Mouse (Mus musculus): Measurements from ENCODE around the gene Utrn. TPM values are rescaled to one million over a fixed set of nuclear protein-coding genes. Genes with fewer than 3 reads are reported as not detected.

Gene Utrn
- polyA plus RNA-seq, 1 experiment from 2014 or later, result 17.6 TPM

GRCm38 (mm10) chr10:12878661-12879312 is 9.6 kb upstream of the Utrn start:
- Histone ChIP-seq H3K4me2 (ENCODE audit: low read length) (peak overlapping the region; percentile 23; the same call in 1 of the 2 replicates), H3K36me3 (ENCODE audit: control insufficient read depth, insufficient read depth, low read length) (no peaks in the 10 kb centered on the region), H3K4me1 (ENCODE audit: control insufficient read depth, insufficient read depth, low read length) (no peaks in the 10 kb centered on the region), H3K27ac (ENCODE audit: low read length) (no peak overlapping the region), H3K9me3 (replicated peaks; ENCODE audit: control insufficient read depth, low read length, poor library complexity, severe bottlenecking) (no peaks in the 10 kb centered on the region), H3K4me3 (ENCODE audit: low read depth, low read length) (no peak overlapping the region), H3K9ac (ENCODE audit: low read depth, low read length) (0 out of 2 replicates have a peak overlapping the region, but pooled peaks have one; percentile 10), H3K27me3 (ENCODE audit: control insufficient read depth, insufficient read depth, low read depth, low read length) (no peaks in the 10 kb centered on the region)
- ATAC-seq, result peak; percentile 62; the same call in 1 of the 2 replicates
- 6% methylated on average over 14 of the region's 14 CpGs for WGBS

DNA sequence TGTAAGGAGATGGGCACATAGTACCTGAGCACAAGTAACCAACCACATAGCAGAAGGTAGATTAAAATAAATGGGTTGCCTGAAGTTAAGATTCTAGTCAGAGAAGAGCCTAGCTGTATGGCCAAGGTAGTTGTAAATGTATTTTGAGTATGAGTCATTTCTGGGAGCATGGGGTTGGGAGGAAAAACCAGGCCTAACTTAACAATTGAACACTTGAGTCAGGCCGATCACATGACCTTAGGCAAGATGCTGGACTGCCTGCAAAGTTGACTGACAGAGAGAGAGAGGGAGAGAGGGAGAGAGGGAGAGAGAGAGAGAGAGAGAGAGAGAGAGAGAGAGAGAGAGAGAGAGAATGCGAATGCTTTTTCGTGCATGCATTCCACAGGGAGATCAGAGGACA is 7.3 kb upstream of the Utrn start:
- H3K9ac ChIP-seq (ENCODE audit: low read depth, low read length), result no peak overlapping the region
- no peaks in the 10 kb centered on the region for H3K36me3 ChIP-seq (ENCODE audit: control insufficient read depth, insufficient read depth, low read length)
- no peaks in the 10 kb centered on the region for H3K9me3 ChIP-seq (replicated peaks; ENCODE audit: control insufficient read depth, low read length, poor library complexity, severe bottlenecking)
- no peak overlapping the region for H3K27ac ChIP-seq (ENCODE audit: low read length)
- no peaks in the 10 kb centered on the region for H3K27me3 ChIP-seq (ENCODE audit: control insufficient read depth, insufficient read depth, low read depth, low read length)
- 81% methylated on average over 3 of the region's 3 CpGs for WGBS
- no peak overlapping the region for H3K4me2 ChIP-seq (ENCODE audit: low read length)
- H3K4me3 ChIP-seq (ENCODE audit: low read depth, low read length), result no peak overlapping the region
- no peak for ATAC-seq
- H3K4me1 ChIP-seq (ENCODE audit: control insufficient read depth, insufficient read depth, low read length), result no peaks in the 10 kb centered on the region

DNA sequence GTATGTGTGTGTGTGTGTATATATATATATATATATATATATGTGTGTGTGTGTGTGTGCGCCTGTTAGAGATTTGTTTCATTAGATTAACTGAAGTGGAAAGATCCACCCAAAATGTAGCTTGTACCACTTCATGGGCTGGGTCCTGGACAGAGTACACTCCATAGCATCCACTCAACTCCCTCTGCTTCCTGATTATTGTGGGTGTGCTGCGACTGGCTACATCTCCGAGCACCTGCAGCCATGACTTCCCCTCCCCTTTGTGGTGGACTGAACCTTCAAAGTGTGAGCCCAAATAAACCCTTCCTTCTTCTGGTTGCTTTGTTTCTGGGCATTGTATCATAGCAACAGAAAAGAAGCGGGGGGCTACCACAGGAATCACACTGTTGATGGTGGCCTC is 6.2 kb upstream of the Utrn start:
- Histone ChIP-seq H3K9me3 (replicated peaks; ENCODE audit: control insufficient read depth, low read length, poor library complexity, severe bottlenecking) (no peaks in the 10 kb centered on the region), H3K27me3 (ENCODE audit: control insufficient read depth, insufficient read depth, low read depth, low read length) (no peaks in the 10 kb centered on the region; the same call in 1 of the 2 replicates), H3K4me3 (ENCODE audit: low read depth, low read length) (no peak overlapping the region), H3K9ac (ENCODE audit: low read depth, low read length) (no peak overlapping the region), H3K36me3 (ENCODE audit: control insufficient read depth, insufficient read depth, low read length) (no peaks in the 10 kb centered on the region), H3K4me1 (ENCODE audit: control insufficient read depth, insufficient read depth, low read length) (no peaks in the 10 kb centered on the region), H3K4me2 (ENCODE audit: low read length) (no peak overlapping the region), H3K27ac (ENCODE audit: low read length) (no peak overlapping the region)
- WGBS, result 89% methylated on average over 4 of the region's 4 CpGs
- no peak for ATAC-seq

DNA sequence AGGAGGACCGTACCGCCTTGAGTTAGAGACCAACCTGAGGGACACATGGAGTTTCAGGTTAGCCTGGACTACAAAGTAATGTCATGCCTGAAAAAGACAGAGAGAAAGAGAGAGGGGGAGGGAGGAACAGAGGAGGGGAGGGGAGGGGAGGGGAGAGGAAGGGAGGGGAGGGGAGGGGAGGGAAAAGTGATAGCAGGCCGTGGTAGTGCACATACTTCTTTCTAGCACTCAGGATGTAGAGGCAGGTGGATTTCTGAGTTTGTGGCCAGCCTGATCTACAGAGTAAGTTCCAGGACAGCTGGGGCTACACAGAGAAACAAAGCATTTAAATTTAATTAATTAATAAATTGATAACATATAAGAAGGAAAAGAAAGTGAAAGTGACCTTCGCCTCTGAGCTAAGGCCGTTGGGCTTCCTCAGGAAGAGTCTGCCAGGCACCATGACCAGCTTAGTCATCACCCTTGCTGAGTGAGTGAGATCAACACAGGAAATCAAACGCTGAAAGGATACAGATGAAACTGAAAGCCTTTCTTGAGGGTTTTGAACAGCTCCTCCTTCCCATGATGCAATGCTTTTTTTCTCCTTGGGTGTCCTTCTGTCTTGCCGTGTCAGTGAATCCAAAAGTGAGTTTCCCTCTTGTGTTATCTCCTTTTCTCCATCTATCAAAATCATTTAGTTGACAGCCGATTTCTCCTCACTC is 5.6 kb upstream of the Utrn start:
- Histone ChIP-seq H3K9ac (ENCODE audit: low read depth, low read length) (no peak overlapping the region), H3K27me3 (ENCODE audit: control insufficient read depth, insufficient read depth, low read depth, low read length) (no peaks in the 10 kb centered on the region; the same call in 1 of the 2 replicates)
- WGBS, result 80% methylated on average over 8 of the region's 8 CpGs

GRCm38 (mm10) chr10:12869846-12870245 is 681 bp upstream of the Utrn start:
- Histone ChIP-seq H3K36me3 (ENCODE audit: control insufficient read depth, insufficient read depth, low read length) (no peaks in the 10 kb centered on the region), H3K4me3 (ENCODE audit: low read depth, low read length) (peak overlapping the region; percentile 80; the same call in 1 of the 2 replicates), H3K27me3 (ENCODE audit: control insufficient read depth, insufficient read depth, low read depth, low read length) (no peaks in the 10 kb centered on the region; the same call in 1 of the 2 replicates), H3K9ac (ENCODE audit: low read depth, low read length) (no peak overlapping the region), H3K27ac (ENCODE audit: low read length) (no peak overlapping the region), H3K4me2 (ENCODE audit: low read length) (peak overlapping the region; percentile 98), H3K9me3 (replicated peaks; ENCODE audit: control insufficient read depth, low read length, poor library complexity, severe bottlenecking) (no peaks in the 10 kb centered on the region), H3K4me1 (ENCODE audit: control insufficient read depth, insufficient read depth, low read length) (peaks cover 13% of the 10 kb centered on the region)
- ATAC-seq, result no peak
- WGBS, result 32% methylated on average over 1 of the region's 1 CpGs

More for the DNA sequence above, 5.6 kb upstream of the Utrn start:
- H3K4me3 ChIP-seq (ENCODE audit: low read depth, low read length), result no peak overlapping the region
- no peaks in the 10 kb centered on the region for H3K36me3 ChIP-seq (ENCODE audit: control insufficient read depth, insufficient read depth, low read length)
- H3K4me1 ChIP-seq (ENCODE audit: control insufficient read depth, insufficient read depth, low read length), result no peaks in the 10 kb centered on the region
- H3K27ac ChIP-seq (ENCODE audit: low read length), result no peak overlapping the region
- no peaks in the 10 kb centered on the region for H3K9me3 ChIP-seq (replicated peaks; ENCODE audit: control insufficient read depth, low read length, poor library complexity, severe bottlenecking)
- no peak overlapping the region for H3K4me2 ChIP-seq (ENCODE audit: low read length)
- ATAC-seq, result no peak

- peak; percentile 69 for ATAC-seq
These were observed 756 bp downstream of the Utrn start for GRCm38 (mm10) chr10:12868189-12869028.

GRCm38 (mm10) chr10:12867733-12868188 is 1.4 kb downstream of the Utrn start:
- no peaks in the 10 kb centered on the region for H3K9me3 ChIP-seq (replicated peaks; ENCODE audit: control insufficient read depth, low read length, poor library complexity, severe bottlenecking)
- H3K27ac ChIP-seq (ENCODE audit: low read length), result no peak overlapping the region
- no peak for ATAC-seq
- H3K4me1 ChIP-seq (ENCODE audit: control insufficient read depth, insufficient read depth, low read length), result peaks cover 13% of the 10 kb centered on the region
- WGBS, result under 1% methylated on average over 12 of the region's 12 CpGs
- peak overlapping the region; percentile 77 for H3K9ac ChIP-seq (ENCODE audit: low read depth, low read length)
- peak overlapping the region; percentile 98 for H3K4me2 ChIP-seq (ENCODE audit: low read length)
- H3K27me3 ChIP-seq (ENCODE audit: control insufficient read depth, insufficient read depth, low read depth, low read length), result no peaks in the 10 kb centered on the region; the same call in 1 of the 2 replicates
- H3K36me3 ChIP-seq (ENCODE audit: control insufficient read depth, insufficient read depth, low read length), result no peaks in the 10 kb centered on the region
- peak overlapping the region; percentile 80 for H3K4me3 ChIP-seq (ENCODE audit: low read depth, low read length)

More at GRCm38 (mm10) chr10:12868189-12869028, 756 bp downstream of the Utrn start:
- Histone ChIP-seq H3K27ac (ENCODE audit: low read length) (peak overlapping the region; percentile 22; the same call in 1 of the 2 replicates), H3K9ac (ENCODE audit: low read depth, low read length) (peak overlapping the region; percentile 77), H3K36me3 (ENCODE audit: control insufficient read depth, insufficient read depth, low read length) (no peaks in the 10 kb centered on the region), H3K4me2 (ENCODE audit: low read length) (peak overlapping the region; percentile 98), H3K4me1 (ENCODE audit: control insufficient read depth, insufficient read depth, low read length) (peaks cover 13% of the 10 kb centered on the region), H3K9me3 (replicated peaks; ENCODE audit: control insufficient read depth, low read length, poor library complexity, severe bottlenecking) (no peaks in the 10 kb centered on the region), H3K4me3 (ENCODE audit: low read depth, low read length) (peak overlapping the region; percentile 80), H3K27me3 (ENCODE audit: control insufficient read depth, insufficient read depth, low read depth, low read length) (no peaks in the 10 kb centered on the region; the same call in 1 of the 2 replicates)
- WGBS, result under 1% methylated on average over 41 of the region's 41 CpGs

DNA sequence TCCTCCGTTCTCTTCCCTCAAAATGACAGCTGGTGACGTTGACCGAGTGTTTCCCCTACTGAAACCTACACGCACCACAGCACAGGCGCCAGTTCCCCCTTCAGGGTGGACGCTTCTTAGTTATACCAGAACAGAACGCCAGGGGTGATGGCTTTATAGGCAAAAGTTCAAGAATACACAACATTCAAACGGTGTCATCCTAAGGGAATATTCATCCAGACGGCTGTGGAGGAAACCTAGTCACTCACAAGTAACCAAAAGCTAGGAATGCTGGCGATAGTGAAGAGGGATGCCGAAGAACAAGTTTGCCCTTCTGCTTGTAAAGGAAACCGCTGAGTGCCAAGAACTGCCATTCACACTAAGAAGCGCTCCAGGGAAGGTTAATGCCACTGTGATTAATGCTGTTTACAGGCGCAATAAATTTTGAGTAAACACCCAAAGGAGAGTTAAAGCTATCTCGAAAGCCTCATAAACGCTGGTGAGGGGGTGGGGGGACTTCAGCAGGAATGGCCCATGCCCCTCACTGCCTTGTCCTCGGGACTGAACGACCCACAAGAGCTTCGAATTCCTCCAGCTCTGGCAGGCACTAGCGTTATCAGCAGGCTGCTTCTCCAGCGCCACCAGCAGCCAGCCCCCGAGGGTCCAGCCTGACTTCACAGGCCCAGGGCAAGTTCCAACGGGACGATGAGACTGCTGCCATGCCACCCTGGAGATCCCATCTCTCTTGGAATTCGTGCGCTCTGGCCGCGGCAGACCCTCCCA is 2.0 kb downstream of the Utrn start:
- Histone ChIP-seq H3K27ac (ENCODE audit: low read length) (no peak overlapping the region), H3K36me3 (ENCODE audit: control insufficient read depth, insufficient read depth, low read length) (no peaks in the 10 kb centered on the region), H3K27me3 (ENCODE audit: control insufficient read depth, insufficient read depth, low read depth, low read length) (no peaks in the 10 kb centered on the region; the same call in 1 of the 2 replicates), H3K4me3 (ENCODE audit: low read depth, low read length) (peak overlapping the region; percentile 80), H3K9ac (ENCODE audit: low read depth, low read length) (no peak overlapping the region; the same call in 1 of the 2 replicates), H3K4me1 (ENCODE audit: control insufficient read depth, insufficient read depth, low read length) (peaks cover 13% of the 10 kb centered on the region), H3K9me3 (replicated peaks; ENCODE audit: control insufficient read depth, low read length, poor library complexity, severe bottlenecking) (no peaks in the 10 kb centered on the region), H3K4me2 (ENCODE audit: low read length) (peak overlapping the region; percentile 98)
- WGBS, result 4% methylated on average over 28 of the region's 28 CpGs
- ATAC-seq, result peak; percentile 16; the same call in 1 of the 2 replicates
